Mouse (Mus musculus): ENCODE data around the gene Dnah8.

DNA sequence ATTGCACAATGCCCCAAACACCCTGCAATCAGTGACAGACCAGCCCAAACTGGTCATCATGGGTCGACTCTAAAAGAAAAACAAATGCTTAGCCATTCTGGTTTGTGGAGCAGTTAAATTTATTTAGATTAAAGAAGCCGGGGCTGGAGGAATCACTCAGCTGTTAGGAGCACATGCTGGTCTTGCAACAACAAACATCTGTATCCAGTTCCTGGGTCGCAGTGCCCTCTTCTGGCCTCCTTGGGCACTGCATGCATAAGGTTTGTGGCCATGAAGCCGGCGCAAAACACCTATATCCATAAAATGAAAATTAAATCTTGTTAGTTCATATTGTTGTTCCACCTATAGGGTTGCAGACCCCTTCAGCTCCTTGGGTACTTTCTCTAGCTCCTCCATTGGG, 57.5 kb downstream of the Dnah8 start:
- TF ChIP-seq CTCF (IDR thresholded peaks at IDR 0.05; ENCODE audit: borderline replicate concordance, extremely low read depth, insufficient read depth, insufficient read length) (peak; percentile 73), POLR2A (IDR thresholded peaks at IDR 0.05; ENCODE audit: borderline replicate concordance, extremely low read depth, insufficient read depth, insufficient read length, poor library complexity, severe bottlenecking) (no peak)
